Mouse (Mus musculus) Patski (cell line): ENCODE results near the gene Myo1d. TPM values are rescaled to one million over a fixed set of nuclear protein-coding genes. Genes with fewer than 3 reads are reported as not detected.

Source experiments
- ATAC-seq: fragments of 100-300 bp; one replicate; pipeline ENCODE4 v1.8.0; 2021
- CTCF ChIA-PET: fragments of 350-600 bp; sonication (Branson Sonifier 250); formaldehyde crosslinking; loops from one replicate; lab custom pipeline; 2022; ENCODE audit warnings: inconsistent platforms; lab: Charles Lee
- POLR2A ChIA-PET: fragments of 350-600 bp; sonication (Branson Sonifier 250); formaldehyde crosslinking; loops from one replicate; lab custom pipeline; 2022; ENCODE audit warnings: antibody characterized with exemption, inconsistent platforms; lab: Charles Lee
- DNase-seq: peaks from one replicate; pipeline ENCODE4 v3.0.0-alpha.2; 2011; ENCODE audit warnings: low read depth, low spot score
- H3K27me3 ChIP-seq: fragments of 371-371 bp; one replicate; pipeline ENCODE4 v1.5.1; 2021
- CTCF ChIP-seq: fragments of 100-300 bp; IDR thresholded peaks from one replicate; pipeline ENCODE4 v1.5.1; 2021
- in situ Hi-C: fragments of 300-500 bp; cut with MboI; formaldehyde crosslinking; loops from 3 replicates; pipeline ENCODE4 v1.11.1; 2018; ENCODE audit warnings: low pct_unique_long_range_greater_than_20kb, mixed read lengths
- polyA plus RNA-seq: library from polyadenylated mRNA; unstranded; gene quantifications from one replicate; pipeline ENCODE4 v1.2.3, GENCODE M21; 2021

Myo1d gene
- polyA plus RNA-seq, 1 experiment from 2014 or later = 36.9 TPM

- DNase-seq (no peak), ATAC-seq (no peak)
- POLR2A ChIA-PET = no interaction called here
- H3K27me3 ChIP-seq = no peaks in the 10 kb centered on the region
- CTCF ChIA-PET = interaction anchor here (0.9 kb wide), 1 partner anchor 36 kb away, joined by 3 read pairs; the partner anchor contains the start of gene Myo1d
- in situ Hi-C loops = no loop called here
- TF ChIP-seq CTCF = no peak
Observed at GRCm38 (mm10) chr11:80743823-80744410, 35.9 kb downstream of the Myo1d start.

GRCm38 (mm10) chr11:80742462-80742861, 37.4 kb downstream of the Myo1d start:
- no peaks in the 10 kb centered on the region for H3K27me3 ChIP-seq
- no peak for ATAC-seq
- DNase-seq = no peak
- in situ Hi-C loops = no loop called here
- TF ChIP-seq CTCF = no peak
- ChIA-PET CTCF (interaction anchor here (0.7 kb wide), 1 partner anchor 38 kb away, joined by 3 read pairs; the partner anchor contains the start of gene Myo1d), POLR2A (no interaction called here)

- TF ChIP-seq CTCF = no peak
- CTCF ChIA-PET = no interaction called here
- in situ Hi-C loops = no loop called here
- DNase-seq = no peak
- no peak for ATAC-seq
- POLR2A ChIA-PET = no interaction called here
- no peaks in the 10 kb centered on the region for H3K27me3 ChIP-seq
Observed at GRCm38 (mm10) chr11:80734771-80735170, 45.1 kb downstream of the Myo1d start.

GRCm38 (mm10) chr11:80724701-80725100, 55.1 kb downstream of the Myo1d start:
- POLR2A ChIA-PET = no interaction called here
- no peak for TF ChIP-seq CTCF
- ATAC-seq (no peak), DNase-seq (no peak)
- CTCF ChIA-PET = no interaction called here
- in situ Hi-C loops = no loop called here
- no peaks in the 10 kb centered on the region for H3K27me3 ChIP-seq

- H3K27me3 ChIP-seq = no peaks in the 10 kb centered on the region
- CTCF ChIA-PET = no interaction called here
Observed at GRCm38 (mm10) chr11:80723406-80724047, 56.3 kb downstream of the Myo1d start.

GRCm38 (mm10) chr11:80719014-80719413, 60.8 kb downstream of the Myo1d start:
- in situ Hi-C loops = no loop called here
- ChIA-PET CTCF (interaction anchor here (1.7 kb wide), 1 partner anchor 31 kb away, joined by 3 read pairs; no protein-coding TSS in a partner anchor), POLR2A (no interaction called here)
- no peak for ATAC-seq
- TF ChIP-seq CTCF = no peak
- H3K27me3 ChIP-seq = no peaks in the 10 kb centered on the region
- DNase-seq = no peak

More at GRCm38 (mm10) chr11:80723406-80724047, 56.3 kb downstream of the Myo1d start:
- ATAC-seq (no peak), DNase-seq (no peak)
- TF ChIP-seq CTCF = no peak
- in situ Hi-C loops = no loop called here
- POLR2A ChIA-PET = interaction anchor here (0.6 kb wide), 1 partner anchor 12 kb away, joined by 3 read pairs; no protein-coding TSS in a partner anchor

GRCm38 (mm10) chr11:80718036-80718435, 61.8 kb downstream of the Myo1d start:
- TF ChIP-seq CTCF = no peak
- in situ Hi-C loops = no loop called here
- CTCF ChIA-PET = no interaction called here
- POLR2A ChIA-PET = no interaction called here
- no peak for ATAC-seq
- no peak for DNase-seq
- no peaks in the 10 kb centered on the region for H3K27me3 ChIP-seq

- ChIA-PET CTCF (interaction anchor here (1.8 kb wide), 1 partner anchor 15 kb away, joined by 4 read pairs; no protein-coding TSS in a partner anchor), POLR2A (no interaction called here)
- no peak for TF ChIP-seq CTCF
- ATAC-seq = no peak
- no peak for DNase-seq
- in situ Hi-C loops = no loop called here
- no peaks in the 10 kb centered on the region for H3K27me3 ChIP-seq
Observed at GRCm38 (mm10) chr11:80715115-80715514, 64.7 kb downstream of the Myo1d start.

- ATAC-seq (no peak), DNase-seq (no peak)
- no peaks in the 10 kb centered on the region for H3K27me3 ChIP-seq
- CTCF ChIA-PET = interaction anchor here (1.2 kb wide), 1 partner anchor 66 kb away, joined by 4 read pairs; the partner anchor contains the start of gene Myo1d
- TF ChIP-seq CTCF = no peak
- POLR2A ChIA-PET = interaction anchor here (0.6 kb wide), 1 partner anchor 69 kb away, joined by 3 read pairs; no protein-coding TSS in a partner anchor
- in situ Hi-C loops = no loop called here
Observed at GRCm38 (mm10) chr11:80713705-80714104, 66.1 kb downstream of the Myo1d start.

- ATAC-seq = no peak
- CTCF ChIA-PET = interaction anchor here (0.9 to 1.2 kb wide), 2 partner anchors 8 to 10 kb away, joined by 3 to 4 read pairs; no protein-coding TSS in a partner anchor
- in situ Hi-C loops = no loop called here
- POLR2A ChIA-PET = no interaction called here
- DNase-seq = no peak
- H3K27me3 ChIP-seq = no peaks in the 10 kb centered on the region
- no peak for TF ChIP-seq CTCF
Observed at GRCm38 (mm10) chr11:80712201-80712600, 67.6 kb downstream of the Myo1d start.

- DNase-seq = no peak
- in situ Hi-C loops = no loop called here
- TF ChIP-seq CTCF = no peak
- POLR2A ChIA-PET = interaction anchor here (0.9 kb wide), 1 partner anchor 12 kb away, joined by 3 read pairs; no protein-coding TSS in a partner anchor
- H3K27me3 ChIP-seq = no peaks in the 10 kb centered on the region
- ATAC-seq = no peak
- CTCF ChIA-PET = interaction anchor here (1.0 kb wide), 1 partner anchor 9 kb away, joined by 3 read pairs; no protein-coding TSS in a partner anchor
Observed at GRCm38 (mm10) chr11:80711336-80711735, 68.5 kb downstream of the Myo1d start.
